Mouse (Mus musculus): ENCODE data around the gene Necap2.

The Necap2 gene

DNA sequence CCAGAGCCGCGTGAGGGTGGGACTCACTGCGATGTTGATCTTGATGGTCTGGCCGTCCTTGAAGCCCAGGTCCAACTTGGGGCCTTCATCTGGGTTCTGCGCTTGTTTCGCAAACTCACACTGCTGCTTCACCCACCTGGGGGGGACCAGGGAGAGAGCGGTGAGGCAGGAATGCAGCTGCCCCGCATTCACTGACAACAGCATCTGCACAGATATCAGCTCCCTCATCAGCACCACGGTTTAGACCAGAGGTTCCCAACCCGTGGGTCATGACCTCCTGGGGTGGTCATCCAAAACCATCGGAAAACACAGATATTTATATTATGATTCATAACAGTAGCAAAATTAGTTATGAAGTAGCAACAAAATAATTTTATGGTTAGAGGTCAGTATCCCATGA lies 5.7 kb downstream of the Necap2 start:
- no peak for DNase-seq

DNA sequence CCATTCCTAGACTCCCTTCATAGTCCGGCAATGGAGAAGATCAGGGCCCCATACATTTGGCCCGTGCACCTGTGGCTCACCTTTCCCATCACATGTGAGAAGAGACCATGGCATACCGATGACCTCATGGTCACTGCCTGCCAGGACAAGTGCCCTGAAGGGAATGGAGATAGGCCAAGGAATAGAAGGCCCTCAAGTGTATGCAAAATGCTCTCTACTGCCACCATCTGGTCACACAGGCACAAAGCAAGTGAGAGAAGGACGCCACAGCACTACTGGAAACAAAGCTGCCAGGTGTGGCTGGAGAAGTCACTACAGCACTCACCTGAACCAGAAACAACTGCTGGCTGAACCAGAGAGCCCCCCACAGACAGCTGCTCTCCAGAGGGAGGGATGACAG lies 8.4 kb downstream of the Necap2 start:
- DNase-seq, result peak; percentile 82

DNA sequence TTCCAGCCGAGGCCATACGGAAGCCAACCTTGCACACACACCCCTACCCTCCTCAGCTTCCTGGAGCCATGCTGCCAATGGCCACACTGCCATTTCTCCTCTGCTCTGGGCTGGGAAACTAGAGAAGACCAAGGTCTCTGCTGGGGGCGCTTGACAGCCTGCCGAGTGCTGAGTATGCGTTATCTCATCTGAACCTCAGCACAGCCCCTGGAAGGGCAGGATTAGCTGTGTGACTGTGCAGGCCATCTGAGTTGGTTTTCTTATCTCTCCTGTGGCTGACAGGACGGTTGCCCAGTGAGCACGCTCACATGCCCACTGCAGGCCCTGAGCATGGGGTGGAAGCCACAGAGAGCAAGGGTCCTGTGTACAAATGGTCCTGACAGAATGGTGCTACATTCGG lies 9.5 kb downstream of the Necap2 start:
- no peak for DNase-seq

DNA sequence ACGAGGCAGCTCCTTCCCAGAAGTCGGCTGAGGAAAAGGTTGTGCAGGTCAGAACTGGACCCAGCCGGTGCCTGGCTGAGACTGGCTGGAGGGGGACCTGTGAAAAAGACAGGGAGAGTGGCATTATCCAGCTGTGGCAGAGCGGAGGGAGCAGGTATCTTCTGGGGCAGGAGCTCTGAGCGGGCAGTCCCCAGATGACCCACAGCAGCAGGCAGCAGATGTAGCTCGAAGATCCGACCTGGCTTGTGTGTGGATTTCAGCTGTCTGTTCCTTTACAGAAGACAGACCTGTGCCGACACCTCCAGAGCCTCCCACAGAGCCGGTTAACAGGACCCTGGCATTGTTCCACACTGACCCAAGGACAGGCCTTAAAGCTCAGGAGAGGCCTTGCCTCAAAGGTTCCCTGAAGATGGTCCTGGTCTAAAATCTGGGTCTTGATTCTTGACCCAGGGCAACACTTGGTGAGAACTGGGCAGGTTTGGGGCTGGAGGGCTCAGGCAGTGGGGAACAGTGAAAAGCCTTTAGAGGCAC lies 10.6 kb downstream of the Necap2 start:
- no peak for DNase-seq

DNA sequence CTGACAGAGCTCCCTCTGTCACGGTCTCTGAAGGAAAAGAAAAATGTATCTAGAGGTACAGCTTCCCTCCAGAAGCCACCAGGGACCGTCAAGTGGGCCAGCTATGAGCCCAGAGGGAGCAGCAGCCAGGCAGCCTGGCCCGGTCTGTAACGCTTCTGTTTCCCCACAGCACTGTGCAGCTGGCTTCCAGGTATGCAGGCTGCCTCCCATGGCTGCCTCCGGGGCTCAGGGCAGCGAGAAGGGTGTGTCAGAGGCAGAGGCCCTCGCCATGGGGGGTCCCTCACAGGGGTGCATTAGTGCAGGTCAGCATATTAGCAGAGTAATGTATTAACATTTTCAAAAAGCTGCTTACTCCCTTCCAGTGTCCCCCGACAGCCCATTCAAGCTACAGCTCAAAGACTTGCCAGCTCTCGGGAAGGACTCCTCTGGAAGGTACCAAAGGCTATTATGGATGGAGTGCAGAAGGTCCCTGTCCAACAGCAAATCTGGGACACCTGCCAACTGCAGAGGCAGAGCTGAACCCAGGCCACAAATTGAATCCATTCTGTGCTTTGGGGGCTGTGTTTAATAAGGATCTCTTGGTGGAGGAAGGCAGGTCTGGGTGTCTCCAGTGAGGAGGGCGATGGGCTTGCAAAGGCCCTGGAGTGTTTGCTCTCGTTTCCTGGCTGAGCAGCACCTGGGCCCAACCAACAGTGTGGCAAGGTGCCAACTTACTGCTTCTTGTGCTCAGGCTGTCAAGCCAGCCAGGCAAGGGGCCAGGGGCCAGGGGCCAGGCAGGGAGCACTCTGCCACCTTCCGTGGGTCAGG lies 11.2 kb downstream of the Necap2 start:
- DNase-seq, result no peak

DNA sequence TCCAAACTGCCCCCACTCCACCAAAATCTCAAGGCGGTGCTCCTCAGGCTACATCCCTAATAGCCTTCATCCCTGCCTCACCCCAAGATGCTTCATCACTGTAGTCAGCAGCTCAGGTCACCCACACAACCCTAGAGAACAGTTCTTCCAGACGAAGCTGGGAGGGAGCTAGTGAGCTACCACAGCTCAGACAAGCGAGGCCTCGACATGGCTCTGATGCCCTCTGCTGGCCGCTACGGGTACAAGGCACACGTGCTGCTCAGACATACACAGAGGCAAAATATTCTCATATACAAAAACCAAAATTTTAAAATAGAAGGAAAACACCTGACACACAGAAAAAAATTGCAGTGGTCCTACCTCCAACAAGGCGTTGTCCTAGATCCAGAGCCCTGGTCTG lies 13.0 kb downstream of the Necap2 start:
- peak; percentile 91 for DNase-seq

DNA sequence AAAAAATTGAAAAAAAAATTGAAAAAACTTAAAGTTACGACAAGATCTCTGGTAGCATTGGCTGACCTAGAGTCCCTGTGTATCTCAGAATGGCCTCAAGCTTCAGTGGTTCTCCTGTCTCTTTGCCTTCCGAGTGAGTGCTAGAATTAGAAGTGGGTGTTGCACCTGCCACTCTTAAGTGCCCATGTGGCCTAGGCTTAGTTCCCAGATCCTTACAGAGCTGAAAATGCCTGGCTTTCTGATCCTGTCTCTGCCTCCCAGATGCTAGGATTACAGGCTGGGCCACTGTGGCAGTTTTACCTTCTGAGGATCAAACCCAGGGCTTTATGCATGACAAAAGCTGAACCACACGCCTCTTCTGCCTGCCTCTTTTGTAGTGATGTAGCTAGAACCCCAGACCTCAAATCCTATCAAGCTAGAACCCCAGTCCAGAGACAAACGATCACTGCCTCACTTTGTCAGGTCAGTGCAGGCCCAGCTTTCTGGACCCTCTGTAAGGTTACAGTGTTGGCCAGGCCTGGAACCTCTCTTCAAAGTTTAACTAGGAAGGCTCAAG lies 14.0 kb downstream of the Necap2 start:
- DNase-seq, result no peak

DNA sequence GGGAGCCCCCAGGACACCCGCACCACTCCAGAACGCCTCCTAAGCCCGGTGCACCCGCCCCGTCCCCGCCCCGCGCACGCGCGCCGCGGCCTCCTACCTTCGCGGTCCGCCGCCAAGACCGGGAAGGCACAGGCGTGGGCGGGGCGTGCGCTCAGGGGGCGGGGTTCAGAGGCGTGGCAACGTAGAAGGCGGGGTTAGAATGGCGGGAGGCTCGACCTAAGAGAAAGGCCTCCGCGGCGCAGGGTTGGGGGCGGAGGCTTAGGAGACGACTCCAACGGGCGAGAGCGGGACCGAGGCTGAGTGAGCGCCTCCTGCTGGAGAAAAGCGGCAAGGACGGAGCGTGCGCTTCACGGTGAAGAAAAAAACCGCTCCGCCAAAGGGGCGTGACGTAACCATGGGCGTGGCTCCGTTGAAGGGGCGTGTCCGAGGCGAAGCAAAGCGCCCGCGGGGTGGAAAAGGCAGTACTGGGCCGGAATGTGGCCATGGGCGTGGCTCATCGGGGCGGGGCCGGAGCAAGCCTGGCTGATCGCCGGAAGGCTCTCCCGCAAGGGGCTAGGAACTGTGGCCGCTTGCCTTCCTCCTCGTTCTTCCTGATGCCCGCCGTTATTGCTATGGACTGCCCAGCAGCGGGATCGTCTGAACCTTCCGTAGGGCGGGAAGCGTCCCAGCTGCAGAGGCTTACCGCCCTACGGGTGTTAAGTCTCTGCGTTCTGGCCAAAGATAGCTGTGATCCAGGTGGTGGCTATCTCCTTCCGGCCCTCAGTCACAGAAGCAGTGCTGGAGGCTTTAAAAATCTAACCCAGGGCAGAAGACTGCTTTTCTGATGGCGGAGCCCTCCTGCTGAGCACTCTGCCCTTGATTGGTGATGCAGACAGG lies 17.5 kb downstream of the Necap2 start, which contains the start of gene Crocc:
Crocc (minus strand) TSS at position 125 of the 876 bp plus-strand sequence.
- peak; percentile 99 for DNase-seq

DNA sequence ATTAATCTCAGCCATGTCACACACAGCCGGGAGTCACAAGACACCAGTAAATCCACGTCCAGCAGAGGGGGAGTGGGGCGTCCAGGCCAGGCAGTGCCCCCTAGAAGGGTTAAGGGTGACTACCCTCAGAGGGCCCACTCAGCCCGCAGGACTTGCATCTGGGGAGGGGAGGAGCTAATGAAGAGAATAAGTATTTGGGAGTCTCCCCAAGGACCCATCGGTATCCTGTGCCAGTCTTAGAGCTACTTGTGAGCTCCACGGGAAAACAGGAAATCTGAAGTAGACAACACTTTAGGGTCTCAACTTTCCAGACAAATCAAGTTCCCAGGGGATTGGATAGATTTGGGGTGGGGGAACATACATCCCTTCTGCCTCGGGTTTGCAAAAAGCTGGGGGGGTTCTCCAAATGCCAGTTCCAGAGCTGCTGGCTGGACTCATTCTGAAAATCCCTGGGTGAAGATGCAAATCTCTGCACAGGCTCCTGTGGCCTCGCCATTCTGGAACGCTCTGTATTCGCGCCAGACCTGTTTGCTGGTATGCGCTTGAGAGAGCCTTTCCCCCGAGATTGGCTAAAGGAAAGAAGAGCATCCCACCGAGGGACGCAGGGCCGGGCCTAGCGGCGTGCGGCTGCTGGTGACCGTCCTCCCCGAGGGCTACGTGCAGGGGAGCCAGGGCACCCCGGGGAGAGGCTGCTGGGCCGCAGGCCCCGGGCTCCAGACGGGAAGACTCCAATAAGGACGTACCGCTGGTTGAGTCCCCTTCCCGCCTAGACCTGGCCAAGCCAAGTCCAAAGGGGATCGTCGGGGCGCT lies 18.3 kb downstream of the Necap2 start:
- no peak for DNase-seq

DNA sequence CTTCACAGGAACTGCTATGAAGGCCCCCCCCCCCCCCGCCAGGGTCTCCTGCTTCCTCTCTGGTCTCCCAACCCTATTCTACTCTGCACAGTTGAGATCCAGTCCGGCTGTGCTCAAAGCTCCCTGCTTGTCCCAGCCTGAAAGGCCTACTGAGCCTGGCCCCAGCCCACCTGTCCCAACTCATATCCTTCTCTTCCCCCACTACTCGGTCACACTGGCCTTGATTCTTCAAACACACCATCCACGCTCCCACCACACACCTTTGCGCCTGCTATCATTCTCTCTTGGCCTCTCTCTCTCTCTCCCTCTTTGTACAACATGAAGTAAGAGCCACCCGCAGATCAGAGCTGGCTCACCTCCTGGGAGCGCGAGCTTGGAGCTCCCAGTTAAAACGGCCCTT lies 19.3 kb downstream of the Necap2 start:
- no peak for DNase-seq

DNA sequence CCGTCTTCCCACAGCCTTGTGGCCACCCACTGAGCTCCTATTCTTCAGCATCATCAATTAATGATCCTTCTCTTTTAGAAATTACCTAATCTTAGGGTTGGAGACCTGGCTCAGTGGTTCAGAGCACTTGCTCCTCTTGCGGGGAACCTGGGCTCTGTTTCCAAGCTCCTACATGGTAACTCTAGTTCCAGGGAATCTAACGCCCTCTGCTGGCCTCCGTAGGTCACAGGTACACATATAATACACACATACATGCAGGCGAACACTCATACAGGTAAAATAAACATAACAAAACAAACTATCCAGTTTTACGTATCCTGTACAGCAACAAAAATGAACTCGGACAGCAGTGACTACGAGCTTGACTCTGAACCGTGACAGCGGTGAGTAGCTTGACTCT lies 21.2 kb downstream of the Necap2 start:
- no peak for DNase-seq

DNA sequence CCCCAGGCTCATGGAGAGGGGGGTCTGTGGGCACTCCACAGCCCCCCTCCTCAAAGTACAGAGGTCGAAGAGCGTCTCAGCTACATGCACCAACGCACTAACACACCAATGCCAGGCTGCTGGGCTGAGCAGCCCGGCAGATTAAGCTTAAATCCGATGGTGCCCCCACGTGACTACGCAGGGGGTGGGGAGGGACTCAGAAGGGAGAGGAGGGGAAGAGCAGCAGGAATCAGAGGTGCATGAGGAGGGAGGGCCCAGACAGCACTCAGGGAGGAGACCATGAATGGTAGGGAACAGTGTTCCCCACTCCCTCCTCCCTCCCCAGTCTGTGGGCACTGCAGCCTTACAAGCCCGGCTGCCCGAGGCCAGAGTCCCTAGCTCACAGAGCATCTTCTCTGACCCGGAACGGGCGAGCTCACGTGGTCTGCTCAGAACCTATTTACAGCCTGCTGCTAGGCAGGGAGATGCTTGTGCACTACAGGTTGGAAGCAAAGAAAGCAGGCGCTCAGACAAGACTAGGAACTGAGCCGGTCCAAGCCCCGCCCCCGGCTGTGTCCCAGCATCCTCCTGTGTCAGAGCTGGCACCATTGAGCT lies 24.5 kb downstream of the Necap2 start:
- peak; percentile 93 for DNase-seq

DNA sequence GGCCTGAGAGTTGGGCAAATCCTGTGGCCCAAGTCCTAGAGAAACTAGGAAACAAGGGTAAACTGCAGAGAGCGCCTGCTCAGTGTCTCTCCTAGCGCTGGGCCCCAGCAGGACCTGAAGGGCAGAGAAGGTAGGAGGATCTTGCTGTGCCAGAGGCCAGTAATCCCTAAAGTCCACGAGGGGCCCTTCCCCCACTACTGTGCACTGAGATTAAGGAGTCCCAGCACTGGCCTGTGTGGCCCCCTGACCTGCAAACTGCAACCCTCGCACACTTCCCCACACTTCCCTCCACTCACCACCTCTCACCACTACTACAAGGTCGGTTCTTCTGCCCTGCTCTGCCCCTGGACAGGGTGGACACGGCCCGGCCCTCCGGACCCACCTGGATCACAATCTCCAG lies 25.0 kb downstream of the Necap2 start:
- peak; percentile 72 for DNase-seq

DNA sequence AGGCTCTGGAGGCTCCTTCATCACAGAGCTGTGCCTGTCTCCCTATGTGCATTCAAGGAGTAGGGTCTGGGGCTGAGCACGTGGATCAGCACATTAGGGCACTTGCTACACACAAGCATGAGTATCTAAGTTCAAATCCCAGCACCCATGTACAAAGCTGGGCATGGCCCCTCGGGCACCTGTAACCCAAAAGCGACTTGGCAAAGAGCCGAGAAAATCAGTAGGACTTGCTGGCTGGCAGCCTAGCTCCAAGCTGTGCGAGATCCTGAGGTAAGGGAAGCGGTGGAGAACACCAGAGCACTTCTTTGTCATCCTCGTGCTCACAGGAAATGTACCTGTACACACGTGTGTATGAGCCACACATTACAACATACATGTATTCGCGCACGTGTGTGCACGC lies 25.7 kb downstream of the Necap2 start:
- no peak for DNase-seq

DNA sequence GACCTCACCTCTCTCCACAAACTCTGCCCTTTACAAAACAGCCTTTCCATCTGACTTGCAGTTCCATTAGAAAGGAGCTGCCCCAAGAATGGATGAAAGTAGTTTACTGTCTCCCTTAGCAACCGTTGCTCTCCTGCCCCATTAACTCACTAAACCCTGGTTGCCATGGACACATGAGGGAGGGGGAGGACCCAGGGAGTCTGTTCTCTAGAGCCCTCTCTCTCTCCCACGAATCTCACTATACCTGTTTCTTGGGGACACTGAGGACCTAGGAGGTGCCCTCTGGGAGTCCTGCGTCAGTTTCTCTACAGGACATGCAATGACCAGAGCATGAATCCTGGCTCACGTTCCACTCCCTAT lies 28.7 kb downstream of the Necap2 start:
- peak; percentile 93 for DNase-seq

DNA sequence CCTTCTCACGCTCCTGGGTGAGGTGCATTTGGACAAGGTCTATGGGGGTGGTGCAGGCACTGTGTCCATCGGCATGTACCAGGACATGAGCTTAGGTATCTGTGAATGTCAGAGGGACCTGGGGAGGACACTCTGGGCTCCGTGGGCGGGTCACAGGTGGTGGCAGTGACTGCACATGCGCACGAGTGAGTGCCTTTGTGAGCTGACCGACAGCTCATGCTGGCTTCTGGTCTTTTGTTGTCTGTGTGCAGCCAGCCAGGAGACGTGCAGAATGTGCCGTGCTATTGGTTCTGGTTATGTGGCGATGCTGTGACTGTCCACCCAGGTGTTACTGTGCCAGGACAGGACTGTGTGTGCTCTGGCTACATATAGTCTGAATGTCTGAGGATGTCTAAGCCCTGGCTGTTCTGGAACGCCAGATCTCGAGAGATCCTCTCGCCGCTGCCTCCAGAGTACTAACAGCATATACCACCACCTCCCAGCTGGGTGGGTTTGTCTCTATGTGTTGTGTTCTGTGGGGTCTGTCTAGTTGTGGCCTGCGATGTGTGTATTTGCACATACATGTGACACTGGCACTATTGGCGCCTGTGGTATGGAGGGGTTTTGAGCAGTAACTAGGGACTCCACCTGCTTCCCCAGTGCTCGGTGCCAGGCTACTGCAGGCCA lies 29.2 kb downstream of the Necap2 start:
- DNase-seq, result peak; percentile 50

DNA sequence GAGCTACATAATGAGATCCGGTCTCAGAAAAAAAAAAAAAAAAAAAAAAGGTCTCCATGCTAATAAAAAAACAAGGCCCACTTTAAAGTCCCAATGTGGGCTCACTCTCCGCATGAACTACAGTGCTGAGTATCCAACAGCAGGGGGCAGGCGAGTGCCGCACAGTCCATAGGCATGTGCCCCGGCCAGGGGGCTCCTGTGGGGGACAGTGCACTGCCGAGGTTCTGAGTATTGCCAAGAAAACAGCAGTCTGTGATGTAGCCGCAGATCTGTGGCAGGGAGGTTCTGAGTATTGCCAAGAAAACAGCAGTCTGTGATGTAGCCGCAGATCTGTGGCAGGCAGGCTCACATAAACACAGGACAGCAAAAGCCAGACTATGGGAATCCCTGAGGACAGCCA lies 33.3 kb downstream of the Necap2 start:
- peak; percentile 82 for DNase-seq

DNA sequence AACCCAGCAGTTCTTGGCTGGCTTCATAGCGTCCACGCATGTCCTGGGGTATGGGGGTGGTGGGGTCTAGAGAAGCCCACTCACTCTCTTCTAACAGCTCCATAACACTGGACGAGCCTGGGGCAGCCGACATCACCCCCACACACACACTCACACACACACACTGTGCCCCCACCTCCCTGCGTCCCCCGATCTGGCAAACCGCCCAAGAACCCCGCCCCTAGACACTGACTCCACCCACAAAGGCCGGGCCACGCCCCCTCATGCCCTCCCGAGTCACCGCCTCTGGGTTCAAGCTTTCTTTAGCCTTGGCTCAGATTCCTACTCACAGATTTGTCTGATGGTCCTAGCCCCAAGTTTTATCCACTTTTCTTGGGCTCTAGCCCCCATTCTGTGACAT lies 37.0 kb downstream of the Necap2 start:
- no peak for DNase-seq

DNA sequence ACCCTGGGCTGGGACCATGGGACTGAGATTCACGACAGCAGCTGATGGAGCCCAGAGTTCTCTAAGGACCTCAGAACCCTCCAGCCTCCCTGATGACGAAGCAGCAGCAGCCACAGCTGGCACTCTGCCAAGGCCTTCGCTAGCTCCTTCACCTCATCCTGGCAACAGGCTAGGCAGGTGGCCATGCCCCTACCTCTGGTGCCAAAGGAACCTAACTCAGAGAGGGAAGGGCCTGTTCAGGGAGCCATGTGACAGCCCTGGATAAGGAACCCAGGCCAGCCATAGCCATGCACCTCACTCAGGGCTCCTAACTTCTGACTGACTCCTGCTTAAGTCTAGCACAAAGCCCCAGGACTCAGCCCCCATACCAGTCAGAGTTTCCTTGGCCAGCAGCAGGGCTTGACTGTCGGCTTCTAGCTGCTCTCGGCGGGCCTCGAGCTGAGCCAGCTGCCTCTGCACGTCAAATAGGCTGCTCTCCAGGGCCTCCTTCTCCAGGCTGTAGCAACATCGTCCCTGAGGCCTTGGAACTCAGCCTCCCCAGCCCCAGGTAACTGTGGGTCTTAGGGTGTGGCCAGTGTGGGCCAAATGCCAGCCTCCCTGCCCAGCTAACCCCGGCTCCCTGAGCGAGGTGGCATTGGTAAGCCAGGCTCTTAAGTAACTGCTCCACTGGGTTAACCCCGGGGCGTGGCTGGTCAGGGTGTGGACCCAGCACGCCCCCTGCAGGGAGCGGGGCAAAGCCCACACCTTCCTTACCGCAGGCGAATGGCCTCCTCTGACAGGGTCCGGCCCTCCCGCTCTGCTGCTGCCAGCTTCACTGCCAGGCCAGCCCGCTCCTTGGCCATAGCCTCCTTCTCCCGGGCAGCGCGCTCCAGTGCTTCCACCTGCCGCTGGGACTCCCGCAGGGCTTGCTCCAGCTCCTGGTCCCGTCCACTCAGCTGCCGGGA lies 44.3 kb downstream of the Necap2 start:
- no peak for DNase-seq

DNA sequence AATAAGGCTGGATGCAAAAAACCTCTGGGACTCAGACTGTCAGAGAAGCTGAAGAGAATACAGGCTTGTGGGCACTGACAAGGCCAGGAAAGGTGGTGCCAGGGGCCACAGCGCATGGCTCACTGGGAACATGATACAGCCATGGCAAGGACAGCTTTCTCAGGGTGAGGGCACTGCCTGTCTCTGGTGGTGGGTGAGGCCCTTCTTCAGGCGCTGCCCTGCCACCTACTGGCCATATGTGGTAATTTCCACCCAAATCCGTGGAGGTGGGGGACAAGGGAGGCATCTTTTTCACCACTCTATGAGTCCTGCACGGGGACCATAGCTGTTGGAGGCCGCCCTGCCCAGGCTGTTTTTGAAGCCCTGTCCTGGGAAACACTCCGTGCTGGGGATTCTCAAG lies 46.4 kb downstream of the Necap2 start:
- peak; percentile 87 for DNase-seq

All from retina, postnatal 1 day (tissue).